Mouse (Mus musculus): ENCODE data around the gene Plod2. TPM values are rescaled to one million over a fixed set of nuclear protein-coding genes. Genes with fewer than 3 reads are reported as not detected.

Gene Plod2
- polyA plus RNA-seq, 1 experiment: 79.7 TPM

GRCm38 (mm10) chr9:92613206-92613605 lies 71.2 kb downstream of the Plod2 start:
- no peaks in the 10 kb centered on the region for H3K27me3 ChIP-seq (ENCODE audit: control insufficient read depth, insufficient read depth, low read length, poor library complexity, severe bottlenecking)
- no peak overlapping the region for H3K4me3 ChIP-seq (ENCODE audit: low read depth, low read length)
- H3K27ac ChIP-seq (ENCODE audit: insufficient read depth, low read length): no peak overlapping the region
- H3K36me3 ChIP-seq (ENCODE audit: control insufficient read depth, insufficient read depth, low read length, poor library complexity, severe bottlenecking): no peaks in the 10 kb centered on the region
- H3K9me3 ChIP-seq (replicated peaks; ENCODE audit: control insufficient read depth, insufficient read depth, low read length, poor library complexity, severe bottlenecking): no peaks in the 10 kb centered on the region
- H3K4me1 ChIP-seq (ENCODE audit: control insufficient read depth, insufficient read depth, low read length): no peaks in the 10 kb centered on the region
- TF ChIP-seq CTCF (IDR thresholded peaks at IDR 0.05; ENCODE audit: low read depth, low read length) (no peak), EP300 (IDR thresholded peaks at IDR 0.05; ENCODE audit: insufficient read depth, low read depth, low read length) (no peak), POLR2A (IDR thresholded peaks at IDR 0.05; ENCODE audit: insufficient read depth, low read length) (no peak)
- no peak overlapping the region for H3K9ac ChIP-seq (ENCODE audit: low read depth, poor library complexity, severe bottlenecking)

DNA sequence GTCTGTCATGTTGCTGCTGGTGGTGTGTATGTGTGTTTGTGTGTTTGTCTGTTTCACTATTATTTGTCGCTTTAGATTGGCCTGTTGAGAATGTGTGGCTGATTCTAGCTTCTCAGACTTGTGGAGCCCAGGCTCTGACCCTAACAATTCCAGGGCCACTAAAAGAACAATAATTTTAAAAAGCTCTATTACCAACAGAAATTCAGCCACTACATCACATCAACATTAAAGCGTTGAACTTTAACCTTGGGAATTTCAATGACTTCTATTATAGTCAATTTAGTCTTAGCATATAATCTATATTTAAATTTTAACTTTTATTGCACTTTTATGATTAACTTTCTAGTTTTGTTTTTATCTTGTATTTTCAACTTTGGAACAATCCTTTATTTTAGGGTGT lies 74.4 kb downstream of the Plod2 start:
- Histone ChIP-seq H3K4me1 (ENCODE audit: control insufficient read depth, insufficient read depth, low read length) (no peaks in the 10 kb centered on the region), H3K9me3 (replicated peaks; ENCODE audit: control insufficient read depth, insufficient read depth, low read length, poor library complexity, severe bottlenecking) (no peaks in the 10 kb centered on the region), H3K9ac (ENCODE audit: low read depth, poor library complexity, severe bottlenecking) (no peak overlapping the region), H3K27ac (ENCODE audit: insufficient read depth, low read length) (no peak overlapping the region), H3K27me3 (ENCODE audit: control insufficient read depth, insufficient read depth, low read length, poor library complexity, severe bottlenecking) (no peaks in the 10 kb centered on the region), H3K36me3 (ENCODE audit: control insufficient read depth, insufficient read depth, low read length, poor library complexity, severe bottlenecking) (no peaks in the 10 kb centered on the region), H3K4me3 (ENCODE audit: low read depth, low read length) (no peak overlapping the region)
- TF ChIP-seq CTCF (IDR thresholded peaks at IDR 0.05; ENCODE audit: low read depth, low read length) (no peak), POLR2A (IDR thresholded peaks at IDR 0.05; ENCODE audit: insufficient read depth, low read length) (no peak), EP300 (IDR thresholded peaks at IDR 0.05; ENCODE audit: insufficient read depth, low read depth, low read length) (no peak)

DNA sequence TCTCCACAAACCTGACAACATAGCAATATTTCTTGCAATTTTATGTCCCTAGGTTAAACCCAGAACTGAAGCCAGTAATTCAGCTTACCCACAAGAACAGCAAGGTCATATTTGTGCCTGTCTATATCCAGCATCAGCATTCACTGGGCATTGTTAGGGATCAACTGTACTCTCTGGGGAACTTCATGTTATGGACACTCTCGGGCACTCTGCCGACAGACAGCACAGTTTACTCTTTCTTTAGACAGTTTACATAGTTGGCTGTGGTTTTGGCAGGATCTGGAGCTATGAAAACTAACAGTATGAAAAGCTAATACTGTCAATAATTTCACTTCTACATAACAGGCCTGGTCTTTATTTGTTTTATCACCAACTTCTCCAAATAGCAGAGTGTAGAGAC lies 75.4 kb downstream of the Plod2 start:
- H3K4me3 ChIP-seq (ENCODE audit: low read depth, low read length): no peak overlapping the region
- no peaks in the 10 kb centered on the region for H3K4me1 ChIP-seq (ENCODE audit: control insufficient read depth, insufficient read depth, low read length)
- H3K27ac ChIP-seq (ENCODE audit: insufficient read depth, low read length): no peak overlapping the region
- no peak for TF ChIP-seq POLR2A (IDR thresholded peaks at IDR 0.05; ENCODE audit: insufficient read depth, low read length)
- no peaks in the 10 kb centered on the region for H3K9me3 ChIP-seq (replicated peaks; ENCODE audit: control insufficient read depth, insufficient read depth, low read length, poor library complexity, severe bottlenecking)
- H3K36me3 ChIP-seq (ENCODE audit: control insufficient read depth, insufficient read depth, low read length, poor library complexity, severe bottlenecking): no peaks in the 10 kb centered on the region
- H3K9ac ChIP-seq (ENCODE audit: low read depth, poor library complexity, severe bottlenecking): no peak overlapping the region
- H3K27me3 ChIP-seq (ENCODE audit: control insufficient read depth, insufficient read depth, low read length, poor library complexity, severe bottlenecking): no peaks in the 10 kb centered on the region

- Histone ChIP-seq H3K4me3 (ENCODE audit: low read depth, low read length) (no peak overlapping the region), H3K27ac (ENCODE audit: insufficient read depth, low read length) (no peak overlapping the region), H3K4me1 (ENCODE audit: control insufficient read depth, insufficient read depth, low read length) (no peaks in the 10 kb centered on the region), H3K9me3 (replicated peaks; ENCODE audit: control insufficient read depth, insufficient read depth, low read length, poor library complexity, severe bottlenecking) (peaks cover 10% of the 10 kb centered on the region), H3K9ac (ENCODE audit: low read depth, poor library complexity, severe bottlenecking) (no peak overlapping the region), H3K27me3 (ENCODE audit: control insufficient read depth, insufficient read depth, low read length, poor library complexity, severe bottlenecking) (no peaks in the 10 kb centered on the region), H3K36me3 (ENCODE audit: control insufficient read depth, insufficient read depth, low read length, poor library complexity, severe bottlenecking) (no peaks in the 10 kb centered on the region)
- TF ChIP-seq CTCF (IDR thresholded peaks at IDR 0.05; ENCODE audit: low read depth, low read length) (no peak), POLR2A (IDR thresholded peaks at IDR 0.05; ENCODE audit: insufficient read depth, low read length) (no peak), EP300 (IDR thresholded peaks at IDR 0.05; ENCODE audit: insufficient read depth, low read depth, low read length) (no peak)
These were observed 78.1 kb downstream of the Plod2 start for GRCm38 (mm10) chr9:92620088-92620487.

DNA sequence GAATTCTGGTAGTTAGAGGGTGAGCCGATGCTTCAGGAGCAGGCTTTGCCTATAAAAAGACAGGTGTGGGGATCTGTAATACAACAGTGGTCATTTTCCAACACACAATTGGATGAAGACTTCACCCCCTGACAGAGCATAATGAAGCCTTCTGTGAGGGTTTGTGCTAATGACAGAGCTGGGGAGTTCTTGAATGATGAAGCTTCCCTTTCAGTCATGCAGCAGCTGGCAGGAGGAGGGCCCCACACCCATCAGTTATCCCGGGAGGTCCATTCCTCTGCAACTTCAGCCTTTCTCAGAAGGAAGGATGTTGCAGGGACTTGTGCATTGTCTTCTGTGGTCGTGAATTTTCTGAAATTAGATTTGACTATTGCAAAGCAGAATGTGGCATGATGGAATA lies 79.2 kb downstream of the Plod2 start:
- H3K27ac ChIP-seq (ENCODE audit: insufficient read depth, low read length): no peak overlapping the region
- H3K36me3 ChIP-seq (ENCODE audit: control insufficient read depth, insufficient read depth, low read length, poor library complexity, severe bottlenecking): no peaks in the 10 kb centered on the region
- TF ChIP-seq POLR2A (IDR thresholded peaks at IDR 0.05; ENCODE audit: insufficient read depth, low read length) (no peak), CTCF (IDR thresholded peaks at IDR 0.05; ENCODE audit: low read depth, low read length) (no peak), EP300 (IDR thresholded peaks at IDR 0.05; ENCODE audit: insufficient read depth, low read depth, low read length) (no peak)
- no peak overlapping the region for H3K9ac ChIP-seq (ENCODE audit: low read depth, poor library complexity, severe bottlenecking)
- no peaks in the 10 kb centered on the region for H3K4me1 ChIP-seq (ENCODE audit: control insufficient read depth, insufficient read depth, low read length)
- H3K9me3 ChIP-seq (replicated peaks; ENCODE audit: control insufficient read depth, insufficient read depth, low read length, poor library complexity, severe bottlenecking): peaks cover 10% of the 10 kb centered on the region
- no peaks in the 10 kb centered on the region for H3K27me3 ChIP-seq (ENCODE audit: control insufficient read depth, insufficient read depth, low read length, poor library complexity, severe bottlenecking)
- no peak overlapping the region for H3K4me3 ChIP-seq (ENCODE audit: low read depth, low read length)

- Histone ChIP-seq H3K27me3 (ENCODE audit: control insufficient read depth, insufficient read depth, low read length, poor library complexity, severe bottlenecking) (no peaks in the 10 kb centered on the region), H3K36me3 (ENCODE audit: control insufficient read depth, insufficient read depth, low read length, poor library complexity, severe bottlenecking) (no peaks in the 10 kb centered on the region), H3K27ac (ENCODE audit: insufficient read depth, low read length) (no peak overlapping the region), H3K9me3 (replicated peaks; ENCODE audit: control insufficient read depth, insufficient read depth, low read length, poor library complexity, severe bottlenecking) (peaks cover 10% of the 10 kb centered on the region), H3K4me3 (ENCODE audit: low read depth, low read length) (no peak overlapping the region), H3K9ac (ENCODE audit: low read depth, poor library complexity, severe bottlenecking) (no peak overlapping the region), H3K4me1 (ENCODE audit: control insufficient read depth, insufficient read depth, low read length) (no peaks in the 10 kb centered on the region)
- TF ChIP-seq POLR2A (IDR thresholded peaks at IDR 0.05; ENCODE audit: insufficient read depth, low read length) (no peak), CTCF (IDR thresholded peaks at IDR 0.05; ENCODE audit: low read depth, low read length) (no peak), EP300 (IDR thresholded peaks at IDR 0.05; ENCODE audit: insufficient read depth, low read depth, low read length) (no peak)
These were observed 79.9 kb downstream of the Plod2 start for GRCm38 (mm10) chr9:92621878-92622282.
